Mouse (Mus musculus) small intestine, adult 2 months (tissue): Measurements from ENCODE around the gene Cox15. TPM values are rescaled to one million over a fixed set of nuclear protein-coding genes. Genes with fewer than 3 reads are reported as not detected.

Source experiments
- H3K27ac ChIP-seq: fragments of 200-500 bp; 2 replicates; pipeline ENCODE4 v1.5.1; 2012; ENCODE audit warnings: low read depth, low read length, control low read depth, inconsistent platforms; ENCODE audit not compliant: insufficient read depth
- H3K27me3 ChIP-seq: fragments of 200-500 bp; 2 replicates; pipeline ENCODE4 v1.6.1; 2012; ENCODE audit warnings: mild to moderate bottlenecking, moderate library complexity, low read length, inconsistent platforms; ENCODE audit not compliant: control insufficient read depth, insufficient read depth
- H3K36me3 ChIP-seq: fragments of 200-500 bp; 2 replicates; pipeline ENCODE4 v1.6.1; 2012; ENCODE audit warnings: mild to moderate bottlenecking, low read length, control low read depth, inconsistent platforms; ENCODE audit not compliant: control insufficient read depth, insufficient read depth
- H3K4me1 ChIP-seq: fragments of 200-500 bp; 2 replicates; pipeline ENCODE4 v1.6.1; 2012; ENCODE audit warnings: low read length, inconsistent platforms, mixed read lengths; ENCODE audit not compliant: control insufficient read depth, insufficient read depth, insufficient read length
- H3K4me3 ChIP-seq: fragments of 200-500 bp; 2 replicates; pipeline ENCODE4 v1.5.1; 2012; ENCODE audit warnings: low read depth, mild to moderate bottlenecking, control low read depth, inconsistent platforms, low read length, moderate library complexity
- CTCF ChIP-seq: fragments of 200-500 bp; IDR thresholded peaks from 2 replicates; pipeline ENCODE4 v1.5.1; 2012; ENCODE audit warnings: low read depth, mild to moderate bottlenecking, control low read depth, inconsistent platforms, low read length, moderate library complexity, mixed read lengths; ENCODE audit not compliant: insufficient replicate concordance, insufficient read length; ENCODE audit errors: extremely low read depth
- POLR2A ChIP-seq: fragments of 200-500 bp; IDR thresholded peaks from 2 replicates; pipeline ENCODE4 v1.6.1; 2012; ENCODE audit warnings: low read depth, mild to moderate bottlenecking, control low read depth, inconsistent platforms, low read length, moderate library complexity
- WGBS: fragments of 180-500 bp; shearing (Covaris S2); methylation state at CpG from one replicate; pipeline ENCODE4 v1.1.7; 2018; 5-methylcytosine and 5-hydroxymethylcytosine counted together
- polyA plus RNA-seq: library from polyadenylated mRNA; depleted of rRNA; stranded (reverse); fragments of >200 nt; gene quantifications from 2 replicates; pipeline ENCODE4 v1.2.3, GENCODE M21; 2012

The Cox15 gene
- polyA plus RNA-seq, 1 experiment: 9.8 TPM

- Histone ChIP-seq H3K4me3 (no peak overlapping the region), H3K4me1 (peaks cover 19% of the 10 kb centered on the region; the same call in 1 of the 2 replicates), H3K27me3 (no peaks in the 10 kb centered on the region), H3K27ac (no peak overlapping the region), H3K36me3 (peaks cover 2% of the 10 kb centered on the region; the same call in 1 of the 2 replicates)
- WGBS: 68% methylated on average over 6 of the region's 6 CpGs
- no peak for TF ChIP-seq POLR2A
- TF ChIP-seq CTCF: no peak
Measured at GRCm38 (mm10) chr19:43772311-43772710, 19.5 kb upstream of the Cox15 start.

GRCm38 (mm10) chr19:43771499-43771969, 18.7 kb upstream of the Cox15 start:
- Histone ChIP-seq H3K27ac (no peak overlapping the region), H3K4me3 (no peak overlapping the region), H3K36me3 (peaks cover 2% of the 10 kb centered on the region; the same call in 1 of the 2 replicates), H3K4me1 (peaks cover 18% of the 10 kb centered on the region; the same call in 1 of the 2 replicates), H3K27me3 (no peaks in the 10 kb centered on the region)
- WGBS: 74% methylated on average over 5 of the region's 5 CpGs
- TF ChIP-seq POLR2A (no peak), CTCF (no peak)

GRCm38 (mm10) chr19:43770584-43770983, 17.8 kb upstream of the Cox15 start:
- peaks cover 2% of the 10 kb centered on the region; the same call in 1 of the 2 replicates for H3K36me3 ChIP-seq
- no peak overlapping the region for H3K4me3 ChIP-seq
- H3K27me3 ChIP-seq: no peaks in the 10 kb centered on the region
- TF ChIP-seq POLR2A (no peak), CTCF (no peak)
- 29% methylated on average over 4 of the region's 4 CpGs for WGBS
- no peak overlapping the region for H3K27ac ChIP-seq
- peaks cover 20% of the 10 kb centered on the region for H3K4me1 ChIP-seq

- Histone ChIP-seq H3K27ac (peak overlapping the region; percentile 45), H3K4me1 (peaks cover 20% of the 10 kb centered on the region), H3K36me3 (peaks cover 3% of the 10 kb centered on the region; the same call in 1 of the 2 replicates), H3K27me3 (no peaks in the 10 kb centered on the region), H3K4me3 (no peak overlapping the region)
- 51% methylated on average over 5 of the region's 5 CpGs for WGBS
- no peak for TF ChIP-seq CTCF
- no peak for TF ChIP-seq POLR2A
Measured at GRCm38 (mm10) chr19:43769366-43769960, 16.7 kb upstream of the Cox15 start.

DNA sequence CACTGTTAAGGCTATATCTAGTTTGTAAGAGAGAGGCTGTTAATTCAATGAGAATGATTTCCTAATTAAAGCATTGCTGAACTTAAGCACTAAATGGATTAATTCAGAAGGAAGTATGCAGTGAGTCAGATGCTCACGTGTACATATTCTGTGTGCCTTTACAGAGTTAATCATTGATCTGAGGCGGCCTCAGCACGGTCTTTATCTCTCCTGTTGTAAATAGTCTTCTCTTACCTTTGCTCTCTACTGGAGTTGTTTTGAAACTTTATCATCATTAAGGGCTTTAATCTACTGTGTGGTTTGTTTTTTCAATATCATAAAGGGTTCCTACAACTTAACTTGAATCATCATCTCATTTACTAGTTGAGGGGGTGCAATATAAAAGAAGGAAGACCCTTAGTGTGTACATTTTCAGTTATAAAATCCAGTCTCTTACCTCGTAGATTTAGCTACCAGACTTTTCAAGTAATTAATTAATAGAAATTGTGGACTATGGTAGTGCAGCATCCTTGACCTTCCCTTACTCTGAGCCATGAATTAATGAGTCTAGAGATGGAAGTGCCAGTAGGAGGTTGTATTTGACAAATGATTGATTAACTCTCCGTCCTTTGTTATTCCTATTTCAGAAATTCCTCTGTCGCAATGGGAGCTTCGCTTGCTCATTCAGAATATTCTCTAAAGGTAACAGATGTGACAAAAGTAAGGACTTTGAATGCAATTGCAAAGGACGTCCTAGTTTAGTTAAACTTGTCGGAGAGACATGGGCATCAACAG, 14.9 kb upstream of the Cox15 start:
- Histone ChIP-seq H3K27me3 (no peaks in the 10 kb centered on the region), H3K4me3 (no peak overlapping the region), H3K36me3 (peaks cover 3% of the 10 kb centered on the region; the same call in 1 of the 2 replicates), H3K4me1 (peaks cover 20% of the 10 kb centered on the region), H3K27ac (peak overlapping the region; percentile 96)
- TF ChIP-seq CTCF (no peak), POLR2A (no peak)
- WGBS: 29% methylated on average over 9 of the region's 9 CpGs

DNA sequence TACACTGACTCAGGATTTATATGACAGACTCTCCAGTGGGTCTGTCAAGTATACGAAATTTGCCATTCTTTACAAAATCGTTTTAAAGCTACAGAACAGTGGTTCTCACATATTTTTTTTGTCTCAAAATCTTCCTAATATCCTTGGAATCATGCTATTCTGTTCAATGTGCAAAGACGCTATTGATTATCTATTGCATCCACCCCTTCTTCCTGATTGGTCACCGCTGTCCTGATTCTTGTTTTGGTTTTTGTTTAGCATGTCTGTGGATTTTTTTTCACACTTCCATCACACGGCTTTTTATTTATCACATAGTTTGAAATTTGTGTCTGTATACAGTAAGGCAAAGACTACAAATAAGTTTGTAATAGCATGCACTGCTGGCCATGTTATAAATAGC, 13.7 kb upstream of the Cox15 start:
- TF ChIP-seq CTCF (no peak), POLR2A (no peak)
- Histone ChIP-seq H3K27me3 (no peaks in the 10 kb centered on the region), H3K27ac (no peak overlapping the region), H3K36me3 (peaks cover 3% of the 10 kb centered on the region; the same call in 1 of the 2 replicates), H3K4me1 (peaks cover 17% of the 10 kb centered on the region), H3K4me3 (no peak overlapping the region)
- 73% methylated on average over 5 of the region's 5 CpGs for WGBS

DNA sequence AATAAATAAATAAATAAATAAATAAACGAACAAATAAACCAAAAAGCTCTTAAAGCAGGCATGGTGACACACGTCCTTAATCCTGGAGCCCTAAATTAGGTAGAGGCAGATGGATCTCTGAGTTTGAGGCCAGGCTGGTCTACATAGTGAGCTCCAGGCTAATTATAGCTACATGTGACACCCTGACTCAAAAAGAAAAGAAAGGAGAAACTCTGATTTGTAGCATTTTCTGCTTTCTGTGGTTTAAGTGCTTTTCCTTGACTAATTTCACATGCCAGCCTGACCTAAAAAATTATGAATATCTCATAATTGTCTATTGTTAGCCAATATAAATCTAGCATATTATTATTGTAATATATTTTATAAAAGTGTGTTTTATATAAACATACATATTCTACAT, 9.6 kb upstream of the Cox15 start:
- Histone ChIP-seq H3K27me3 (no peaks in the 10 kb centered on the region), H3K36me3 (peaks cover 8% of the 10 kb centered on the region), H3K4me3 (no peak overlapping the region), H3K4me1 (peaks cover 6% of the 10 kb centered on the region), H3K27ac (no peak overlapping the region)
- WGBS: 81% methylated on average over 2 of the region's 2 CpGs
- TF ChIP-seq CTCF: no peak
- TF ChIP-seq POLR2A: no peak
